Mouse (Mus musculus) common myeloid progenitor, adult 5-6 weeks (primary cell): ENCODE results near the gene Krt88. TPM values are rescaled to one million over a fixed set of nuclear protein-coding genes. Genes with fewer than 3 reads are reported as not detected.
A peak's percentile ranks its signal among the peaks of the same experiment; 100 is the strongest.

ENCODE experiments used
- ATAC-seq: replicated peaks from 2 replicates; pipeline ENCODE4 v1.8.0; 2016; ENCODE audit warnings: low read depth, mild to moderate bottlenecking, moderate TSS enrichment, inconsistent platforms; ENCODE audit not compliant: poor library complexity, severe bottlenecking
- total RNA-seq: library from RNA; stranded (forward); fragments of 200-1000, 187-1606 nt; gene quantifications from 2 replicates; pipeline ENCODE4 v1.2.3, GENCODE M21; 2017

Gene Krt88
- total RNA-seq, 1 experiment from 2014 or later: not detected

GRCm38 (mm10) chr15:101472952-101473528 is 25.5 kb downstream of the Krt88 start, which contains the start of gene Krt86:
Krt86 (plus strand) TSS chr15:101473478.
- peak; percentile 84 for ATAC-seq

- peak; percentile 80 for ATAC-seq
Measured at GRCm38 (mm10) chr15:101479007-101479665, 31.6 kb downstream of the Krt88 start.

- ATAC-seq: no peak
Measured at GRCm38 (mm10) chr15:101479666-101480060, 32.1 kb downstream of the Krt88 start.

GRCm38 (mm10) chr15:101482056-101482455 is 34.5 kb downstream of the Krt88 start:
- no peak for ATAC-seq

GRCm38 (mm10) chr15:101483646-101484045 is 36.1 kb downstream of the Krt88 start:
- ATAC-seq: no peak

GRCm38 (mm10) chr15:101484939-101485338 is 37.4 kb downstream of the Krt88 start:
- 0 out of 2 replicates have a peak, but pooled peaks have one; percentile 19 for ATAC-seq

- no peak for ATAC-seq
Measured at GRCm38 (mm10) chr15:101485911-101486635, 38.5 kb downstream of the Krt88 start.

GRCm38 (mm10) chr15:101491431-101491830 is 43.9 kb downstream of the Krt88 start, which contains the start of gene Krt83:
Krt83 (minus strand) TSS chr15:101491512.
- ATAC-seq: no peak

- ATAC-seq: no peak
Measured at GRCm38 (mm10) chr15:101492718-101493117, 45.2 kb downstream of the Krt88 start.

GRCm38 (mm10) chr15:101493713-101494112 is 46.2 kb downstream of the Krt88 start:
- ATAC-seq: no peak

GRCm38 (mm10) chr15:101494203-101494602 is 46.7 kb downstream of the Krt88 start:
- no peak for ATAC-seq

GRCm38 (mm10) chr15:101495266-101495665 is 47.7 kb downstream of the Krt88 start:
- ATAC-seq: no peak

GRCm38 (mm10) chr15:101497181-101497580 is 49.6 kb downstream of the Krt88 start:
- ATAC-seq: 0 out of 2 replicates have a peak, but pooled peaks have one; percentile 32

Other genes starting within 250 kb of the Krt88 start
- 2.1 and 4.7 TPM in 2 replicates for gene Grasp, start 223.6 kb upstream of the Krt88 start, total RNA-seq
- gene Nr4a1, start 193.5 kb upstream of the Krt88 start, total RNA-seq: 24.2 and 32.7 TPM in 2 replicates
- 30.7 and 34.8 TPM in 2 replicates for gene Atg101, start 163.5 kb upstream of the Krt88 start, total RNA-seq
- 0.78 TPM in 1 of 2 replicates, not detected in the other for gene 6030408B16Rik, start 154.5 kb upstream of the Krt88 start, total RNA-seq
- gene Krt80, start 77.6 kb upstream of the Krt88 start, total RNA-seq: 1.5 and 1.7 TPM in 2 replicates
- 0.96 and 4.9 TPM in 2 replicates for gene Krt7, start 36.7 kb upstream of the Krt88 start, total RNA-seq
- 0.09 TPM in 1 of 2 replicates, not detected in the other for gene Krt87, start 8.9 kb upstream of the Krt88 start, total RNA-seq
- not detected in 2 replicates for gene Krt81, start 16.0 kb downstream of the Krt88 start, total RNA-seq
- gene Krt86, start 25.7 kb downstream of the Krt88 start, total RNA-seq: not detected in 2 replicates
- gene Krt83, start 43.8 kb downstream of the Krt88 start, total RNA-seq: not detected in 2 replicates
- not detected in 2 replicates for gene Gm49425, start 69.5 kb downstream of the Krt88 start, total RNA-seq
- not detected in 2 replicates for gene Krt84, start 85.1 kb downstream of the Krt88 start, total RNA-seq
- gene Krt82, start 102.9 kb downstream of the Krt88 start, total RNA-seq: not detected in 2 replicates
- not detected in 2 replicates for gene Krt90, start 115.2 kb downstream of the Krt88 start, total RNA-seq
- gene Krt75, start 126.2 kb downstream of the Krt88 start, total RNA-seq: not detected in 2 replicates
- not detected in 2 replicates for gene Gm5414, start 180.4 kb downstream of the Krt88 start, total RNA-seq
- gene Gm5478, start 199.6 kb downstream of the Krt88 start, total RNA-seq: not detected in 2 replicates
- not detected in 2 replicates for gene Krt6b, start 232.5 kb downstream of the Krt88 start, total RNA-seq
- gene Krt6a, start 246.6 kb downstream of the Krt88 start, total RNA-seq: not detected in 2 replicates